Mouse (Mus musculus): ENCODE results near the gene Usmg5. TPM values are rescaled to one million over a fixed set of nuclear protein-coding genes. Genes with fewer than 3 reads are reported as not detected.

The Usmg5 gene
- total and polyA plus RNA-seq, 2 experiments from 2014 or later, result 734 to 1,990 TPM

GRCm38 (mm10) chr19:47065860-47066259 is 24.6 kb downstream of the Usmg5 start:
- H3K9ac ChIP-seq, result no peak overlapping the region
- WGBS, result 94% methylated on average over 3 of the region's 3 CpGs
- H3K36me3 ChIP-seq (ENCODE audit: insufficient read depth), result no peaks in the 10 kb centered on the region
- no peak overlapping the region for H3K4me3 ChIP-seq (ENCODE audit: low read depth, low read length)
- TF ChIP-seq CTCF (IDR thresholded peaks at IDR 0.05; ENCODE audit: low read depth), result 0 out of 2 replicates have a peak, but pooled peaks have one; percentile 25
- peaks cover 3% of the 10 kb centered on the region; the same call in 1 of the 2 replicates for H3K4me1 ChIP-seq (ENCODE audit: insufficient read depth)
- no peaks in the 10 kb centered on the region for H3K27me3 ChIP-seq (ENCODE audit: insufficient read depth, low read length)
- DNase-seq (no peak), ATAC-seq (no peak)
- H3K9me3 ChIP-seq (ENCODE audit: low read length), result no peaks in the 10 kb centered on the region
- no peak overlapping the region for H3K27ac ChIP-seq (ENCODE audit: low read depth, low read length)
- H3K4me2 ChIP-seq (ENCODE audit: low read depth), result no peak overlapping the region

- no peaks in the 10 kb centered on the region for H3K36me3 ChIP-seq (ENCODE audit: insufficient read depth)
- H3K4me1 ChIP-seq (ENCODE audit: insufficient read depth), result no peaks in the 10 kb centered on the region
- DNase-seq, result no peak
- ATAC-seq, result no peak
- H3K4me3 ChIP-seq (ENCODE audit: low read depth, low read length), result no peak overlapping the region
- no peak overlapping the region for H3K27ac ChIP-seq (ENCODE audit: low read depth, low read length)
- no peak overlapping the region for H3K4me2 ChIP-seq (ENCODE audit: low read depth)
- TF ChIP-seq CTCF (IDR thresholded peaks at IDR 0.05; ENCODE audit: low read depth), result no peak
- no peak overlapping the region for H3K9ac ChIP-seq
- H3K27me3 ChIP-seq (ENCODE audit: insufficient read depth, low read length), result no peaks in the 10 kb centered on the region
- no peaks in the 10 kb centered on the region for H3K9me3 ChIP-seq (ENCODE audit: low read length)
- 60% methylated on average over 1 of the region's 1 CpGs for WGBS
Observed at GRCm38 (mm10) chr19:47057684-47058083, 32.8 kb downstream of the Usmg5 start.

GRCm38 (mm10) chr19:47053471-47053870 is 37.0 kb downstream of the Usmg5 start:
- no peak for ATAC-seq
- Histone ChIP-seq H3K36me3 (ENCODE audit: insufficient read depth) (no peaks in the 10 kb centered on the region), H3K9ac (no peak overlapping the region), H3K4me1 (ENCODE audit: insufficient read depth) (peaks cover 10% of the 10 kb centered on the region; the same call in 1 of the 2 replicates), H3K4me2 (ENCODE audit: low read depth) (no peak overlapping the region), H3K9me3 (ENCODE audit: low read length) (no peaks in the 10 kb centered on the region), H3K27me3 (ENCODE audit: insufficient read depth, low read length) (no peaks in the 10 kb centered on the region), H3K27ac (ENCODE audit: low read depth, low read length) (no peak overlapping the region), H3K4me3 (ENCODE audit: low read depth, low read length) (no peak overlapping the region)
- TF ChIP-seq CTCF (IDR thresholded peaks at IDR 0.05; ENCODE audit: low read depth), result no peak
- WGBS, result 92% methylated on average over 4 of the region's 4 CpGs
- no peak for DNase-seq

- WGBS, result 83% methylated on average over 4 of the region's 4 CpGs
- peaks cover 10% of the 10 kb centered on the region for H3K4me1 ChIP-seq (ENCODE audit: insufficient read depth)
Observed at GRCm38 (mm10) chr19:47052927-47053326, 37.5 kb downstream of the Usmg5 start.

GRCm38 (mm10) chr19:47050271-47051032 is 40.0 kb downstream of the Usmg5 start, which contains the start of gene Pcgf6:
Gene Pcgf6 (minus strand): TSS chr19:47050906.
- ATAC-seq (peak; percentile 96), DNase-seq (peak; percentile 91)
- H3K4me3 ChIP-seq (ENCODE audit: low read depth, low read length), result peak within 1 kb of the TSS; percentile 82
- peak; percentile 20; the same call in 1 of the 2 replicates for TF ChIP-seq CTCF (IDR thresholded peaks at IDR 0.05; ENCODE audit: low read depth)
- peak within 1 kb of the TSS; percentile 93 for H3K9ac ChIP-seq
- H3K27me3 ChIP-seq (ENCODE audit: insufficient read depth, low read length), result no peaks in the 10 kb centered on the region
- H3K4me2 ChIP-seq (ENCODE audit: low read depth), result peak within 1 kb of the TSS; percentile 80
- H3K4me1 ChIP-seq (ENCODE audit: insufficient read depth), result peaks cover 10% of the 10 kb centered on the region
- peak within 1 kb of the TSS; percentile 94 for H3K27ac ChIP-seq (ENCODE audit: low read depth, low read length)
- under 1% methylated on average over 73 of the region's 75 CpGs for WGBS
- no peaks in the 10 kb centered on the region for H3K9me3 ChIP-seq (ENCODE audit: low read length)
- peaks cover 14% of the 10 kb centered on the region for H3K36me3 ChIP-seq (ENCODE audit: insufficient read depth)

More at GRCm38 (mm10) chr19:47052927-47053326, 37.5 kb downstream of the Usmg5 start:
- Histone ChIP-seq H3K36me3 (ENCODE audit: insufficient read depth) (no peaks in the 10 kb centered on the region), H3K27me3 (ENCODE audit: insufficient read depth, low read length) (no peaks in the 10 kb centered on the region), H3K4me2 (ENCODE audit: low read depth) (no peak overlapping the region), H3K27ac (ENCODE audit: low read depth, low read length) (no peak overlapping the region), H3K9ac (no peak overlapping the region), H3K4me3 (ENCODE audit: low read depth, low read length) (no peak overlapping the region), H3K9me3 (ENCODE audit: low read length) (no peaks in the 10 kb centered on the region)
- ATAC-seq (no peak), DNase-seq (no peak)
- TF ChIP-seq CTCF (IDR thresholded peaks at IDR 0.05; ENCODE audit: low read depth), result no peak

- H3K27ac ChIP-seq (ENCODE audit: low read depth, low read length), result no peak overlapping the region
- no peaks in the 10 kb centered on the region for H3K27me3 ChIP-seq (ENCODE audit: insufficient read depth, low read length)
Observed at GRCm38 (mm10) chr19:47049840-47050239, 40.6 kb downstream of the Usmg5 start.

GRCm38 (mm10) chr19:47049061-47049460 is 41.4 kb downstream of the Usmg5 start:
- Histone ChIP-seq H3K4me1 (ENCODE audit: insufficient read depth) (peaks cover 10% of the 10 kb centered on the region), H3K27me3 (ENCODE audit: insufficient read depth, low read length) (no peaks in the 10 kb centered on the region), H3K4me2 (ENCODE audit: low read depth) (peak overlapping the region; percentile 80), H3K9me3 (ENCODE audit: low read length) (no peaks in the 10 kb centered on the region), H3K27ac (ENCODE audit: low read depth, low read length) (no peak overlapping the region), H3K4me3 (ENCODE audit: low read depth, low read length) (no peak overlapping the region), H3K9ac (no peak overlapping the region), H3K36me3 (ENCODE audit: insufficient read depth) (peaks cover 19% of the 10 kb centered on the region)
- DNase-seq (no peak), ATAC-seq (no peak)
- no peak for TF ChIP-seq CTCF (IDR thresholded peaks at IDR 0.05; ENCODE audit: low read depth)
- 77% methylated on average over 4 of the region's 4 CpGs for WGBS

More at GRCm38 (mm10) chr19:47049840-47050239, 40.6 kb downstream of the Usmg5 start:
- peak overlapping the region; percentile 93 for H3K9ac ChIP-seq
- WGBS, result 4% methylated on average over 7 of the region's 7 CpGs
- H3K4me2 ChIP-seq (ENCODE audit: low read depth), result peak overlapping the region; percentile 80
- peak overlapping the region; percentile 82 for H3K4me3 ChIP-seq (ENCODE audit: low read depth, low read length)
- peaks cover 10% of the 10 kb centered on the region for H3K4me1 ChIP-seq (ENCODE audit: insufficient read depth)
- peaks cover 19% of the 10 kb centered on the region for H3K36me3 ChIP-seq (ENCODE audit: insufficient read depth)
- H3K9me3 ChIP-seq (ENCODE audit: low read length), result no peaks in the 10 kb centered on the region
- ATAC-seq, result no peak
- TF ChIP-seq CTCF (IDR thresholded peaks at IDR 0.05; ENCODE audit: low read depth), result no peak
- DNase-seq, result no peak
